Mouse (Mus musculus) spleen, adult 2 months (tissue): ENCODE data around the gene Abcc1. TPM values are rescaled to one million over a fixed set of nuclear protein-coding genes. Genes with fewer than 3 reads are reported as not detected.

Experiments used
- DNase-seq, 2 experiments: peaks; one replicate each; pipeline versions ENCODE4 v3.0.0 to v3.0.0-alpha.2; 2012 to 2021; ENCODE audit warnings: low spot score in 2 of 2, low read depth in 1 of 2
- H3K27ac ChIP-seq: fragments of 200-500 bp; 2 replicates; pipeline ENCODE4 v1.5.1; 2012; ENCODE audit warnings: low read length, inconsistent platforms; ENCODE audit not compliant: insufficient read depth
- H3K27me3 ChIP-seq: fragments of 200-500 bp; 2 replicates; pipeline ENCODE4 v1.6.1; 2012; ENCODE audit warnings: mild to moderate bottlenecking, moderate library complexity, low read length, inconsistent platforms; ENCODE audit not compliant: control insufficient read depth, insufficient read depth
- H3K36me3 ChIP-seq: fragments of 200-500 bp; 2 replicates; pipeline ENCODE4 v1.6.1; 2012; ENCODE audit warnings: mild to moderate bottlenecking, low read length, inconsistent platforms; ENCODE audit not compliant: control insufficient read depth, insufficient read depth
- H3K4me1 ChIP-seq: fragments of 200-500 bp; 2 replicates; pipeline ENCODE4 v1.6.1; 2011; ENCODE audit warnings: inconsistent platforms; ENCODE audit not compliant: control insufficient read depth, insufficient read depth, insufficient read length
- H3K4me3 ChIP-seq: fragments of 200-500 bp; 2 replicates; pipeline ENCODE4 v1.5.1; 2011; ENCODE audit warnings: mild to moderate bottlenecking, inconsistent platforms; ENCODE audit not compliant: insufficient read depth, insufficient read length; ENCODE audit errors: extremely low read depth
- CTCF ChIP-seq: fragments of 200-500 bp; IDR thresholded peaks from 2 replicates; pipeline ENCODE4 v1.5.1; 2011; ENCODE audit warnings: mild to moderate bottlenecking, inconsistent platforms; ENCODE audit not compliant: insufficient read depth, insufficient read length, insufficient replicate concordance; ENCODE audit errors: extremely low read depth
- POLR2A ChIP-seq: fragments of 200-500 bp; IDR thresholded peaks from 2 replicates; pipeline ENCODE4 v1.6.1; 2011; ENCODE audit warnings: low read depth, low read length, inconsistent platforms
- WGBS: fragments of 180-500 bp; shearing (Covaris S2); methylation state at CpG from one replicate; pipeline ENCODE4 v1.1.7; 2018; 5-methylcytosine and 5-hydroxymethylcytosine counted together
- polyA plus RNA-seq: library from polyadenylated mRNA; depleted of rRNA; stranded (reverse); fragments of >200 nt; gene quantifications from 2 replicates; pipeline ENCODE4 v1.2.3, GENCODE M21; 2012

Abcc1 gene
- polyA plus RNA-seq, 1 experiment: 35.6 TPM

GRCm38 (mm10) chr16:14403507-14403906, 42.1 kb downstream of the Abcc1 start:
- WGBS: 95% methylated on average over 2 of the region's 2 CpGs
- TF ChIP-seq CTCF: no peak
- TF ChIP-seq POLR2A: no peak
- H3K4me1 ChIP-seq: no peaks in the 10 kb centered on the region
- no peaks in the 10 kb centered on the region for H3K27me3 ChIP-seq
- no peak overlapping the region for H3K4me3 ChIP-seq
- peaks cover 15% of the 10 kb centered on the region for H3K36me3 ChIP-seq
- DNase-seq: no peak
- H3K27ac ChIP-seq: no peak overlapping the region

- Histone ChIP-seq H3K36me3 (peaks cover 15% of the 10 kb centered on the region), H3K27me3 (no peaks in the 10 kb centered on the region), H3K4me1 (no peaks in the 10 kb centered on the region), H3K4me3 (no peak overlapping the region), H3K27ac (no peak overlapping the region)
- WGBS: 95% methylated on average over 6 of the region's 6 CpGs
- no peak for TF ChIP-seq CTCF
- TF ChIP-seq POLR2A: no peak
- DNase-seq: no peak
These were observed 44.3 kb downstream of the Abcc1 start for GRCm38 (mm10) chr16:14405636-14406035.

GRCm38 (mm10) chr16:14409124-14409523, 47.8 kb downstream of the Abcc1 start:
- no peaks in the 10 kb centered on the region for H3K27me3 ChIP-seq
- 81% methylated on average over 2 of the region's 2 CpGs for WGBS
- peaks cover 25% of the 10 kb centered on the region for H3K36me3 ChIP-seq
- H3K27ac ChIP-seq: no peak overlapping the region
- H3K4me3 ChIP-seq: no peak overlapping the region
- DNase-seq: no peak
- TF ChIP-seq CTCF: no peak
- no peak for TF ChIP-seq POLR2A
- no peaks in the 10 kb centered on the region for H3K4me1 ChIP-seq

- WGBS: 70% methylated on average over 3 of the region's 3 CpGs
- Histone ChIP-seq H3K4me3 (no peak overlapping the region), H3K27ac (no peak overlapping the region), H3K4me1 (no peaks in the 10 kb centered on the region), H3K36me3 (peaks cover 25% of the 10 kb centered on the region), H3K27me3 (no peaks in the 10 kb centered on the region)
- DNase-seq: no peak
- TF ChIP-seq CTCF: no peak
- no peak for TF ChIP-seq POLR2A
These were observed 48.4 kb downstream of the Abcc1 start for GRCm38 (mm10) chr16:14409776-14410175.

GRCm38 (mm10) chr16:14410611-14411010, 49.3 kb downstream of the Abcc1 start:
- H3K27me3 ChIP-seq: no peaks in the 10 kb centered on the region
- H3K4me1 ChIP-seq: no peaks in the 10 kb centered on the region
- no peak for TF ChIP-seq POLR2A
- no peak for TF ChIP-seq CTCF
- peaks cover 21% of the 10 kb centered on the region for H3K36me3 ChIP-seq
- WGBS: 79% methylated on average over 7 of the region's 7 CpGs
- no peak overlapping the region for H3K4me3 ChIP-seq
- H3K27ac ChIP-seq: no peak overlapping the region
- DNase-seq: no peak

- Histone ChIP-seq H3K4me1 (no peaks in the 10 kb centered on the region), H3K27ac (no peak overlapping the region), H3K27me3 (no peaks in the 10 kb centered on the region), H3K36me3 (peaks cover 20% of the 10 kb centered on the region), H3K4me3 (no peak overlapping the region)
- no peak for DNase-seq
- TF ChIP-seq CTCF: no peak
- TF ChIP-seq POLR2A: no peak
- WGBS: 93% methylated on average over 7 of the region's 7 CpGs
These were observed 49.8 kb downstream of the Abcc1 start for GRCm38 (mm10) chr16:14411156-14411555.

GRCm38 (mm10) chr16:14412551-14412950, 51.2 kb downstream of the Abcc1 start:
- DNase-seq: no peak
- Histone ChIP-seq H3K27ac (no peak overlapping the region), H3K4me3 (no peak overlapping the region), H3K36me3 (peaks cover 17% of the 10 kb centered on the region), H3K27me3 (no peaks in the 10 kb centered on the region), H3K4me1 (no peaks in the 10 kb centered on the region)
- TF ChIP-seq POLR2A: no peak
- TF ChIP-seq CTCF: no peak
- 91% methylated on average over 5 of the region's 5 CpGs for WGBS
